Mouse (Mus musculus): Measurements from ENCODE around the gene Rara.
"Not testable (repeated sequence)": the region's sequence is repeated elsewhere in the genome, so short reads cannot be mapped to it uniquely, and the experiment has no call there.

Rara gene

DNA sequence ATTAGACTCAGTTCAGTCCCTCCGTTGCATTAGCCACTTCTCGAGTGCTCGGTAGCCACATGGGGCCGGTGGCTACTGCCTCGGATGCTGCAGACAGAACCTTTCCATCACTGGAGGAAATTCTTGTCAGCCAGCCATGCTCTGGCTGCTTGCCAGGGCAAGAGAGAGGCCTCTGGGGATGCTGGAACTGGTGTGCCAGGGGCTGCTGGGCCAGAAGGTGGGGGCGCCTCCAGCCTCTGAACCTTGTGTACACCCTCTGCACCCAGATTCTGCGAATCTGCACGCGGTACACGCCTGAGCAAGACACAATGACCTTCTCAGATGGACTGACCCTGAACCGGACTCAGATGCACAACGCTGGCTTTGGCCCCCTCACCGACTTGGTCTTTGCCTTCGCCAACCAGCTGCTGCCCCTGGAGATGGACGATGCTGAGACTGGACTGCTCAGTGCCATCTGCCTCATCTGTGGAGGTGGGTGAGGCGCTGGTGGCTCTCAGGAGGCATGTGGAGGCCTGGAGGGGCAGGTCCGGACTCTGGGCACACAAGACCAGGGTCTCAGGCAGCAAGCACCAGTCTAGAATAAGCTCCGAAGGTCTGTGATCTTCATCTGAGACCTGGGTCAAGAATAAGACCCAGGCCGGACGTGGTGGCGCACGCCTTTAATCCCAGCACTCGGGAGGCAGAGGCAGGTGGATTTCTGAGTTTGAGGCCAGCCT, 43.9 kb downstream of the Rara start:
- peak; percentile 64 for DNase-seq

DNA sequence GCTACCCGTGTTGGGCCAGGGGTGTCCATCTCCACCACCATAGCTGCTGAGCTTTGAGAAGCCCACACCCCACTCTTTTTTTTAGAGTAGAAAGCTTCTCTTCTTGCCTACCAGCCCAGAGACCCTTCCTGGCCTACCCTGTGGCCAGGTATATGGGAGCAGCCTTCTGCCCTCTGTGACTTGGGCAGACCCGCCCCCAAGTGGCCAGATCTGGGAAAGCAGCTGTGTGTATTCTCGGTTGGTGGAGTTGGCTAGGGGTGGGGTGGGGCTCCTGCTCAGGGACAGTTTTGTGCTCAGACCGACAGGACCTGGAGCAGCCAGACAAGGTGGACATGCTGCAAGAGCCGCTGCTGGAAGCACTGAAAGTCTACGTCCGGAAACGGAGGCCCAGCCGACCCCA, 44.6 kb downstream of the Rara start:
- DNase-seq: peak; percentile 83

- DNase-seq: no peak
Measured at GRCm38 (mm10) chr11:98972801-98973360, 45.3 kb downstream of the Rara start.

DNA sequence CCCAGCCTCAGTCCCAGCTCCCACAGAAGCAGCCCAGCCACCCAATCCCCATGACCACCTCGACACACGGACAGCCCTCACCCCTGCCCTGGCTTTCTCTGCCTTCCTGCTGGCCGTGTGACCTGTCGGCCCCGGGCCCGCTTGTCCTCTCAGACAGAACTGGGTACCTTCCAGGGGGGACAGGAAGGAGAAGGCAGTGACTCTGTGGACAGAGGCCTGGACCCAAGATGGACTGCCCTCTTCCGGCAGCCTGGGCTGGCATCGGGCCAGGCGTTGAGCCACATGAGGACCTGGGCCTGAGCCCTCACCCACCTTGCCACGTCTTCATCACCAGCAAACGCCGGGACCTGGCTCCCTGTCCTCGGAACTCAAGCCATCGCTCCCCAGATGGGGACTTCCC, 46.0 kb downstream of the Rara start:
- DNase-seq: no peak

DNA sequence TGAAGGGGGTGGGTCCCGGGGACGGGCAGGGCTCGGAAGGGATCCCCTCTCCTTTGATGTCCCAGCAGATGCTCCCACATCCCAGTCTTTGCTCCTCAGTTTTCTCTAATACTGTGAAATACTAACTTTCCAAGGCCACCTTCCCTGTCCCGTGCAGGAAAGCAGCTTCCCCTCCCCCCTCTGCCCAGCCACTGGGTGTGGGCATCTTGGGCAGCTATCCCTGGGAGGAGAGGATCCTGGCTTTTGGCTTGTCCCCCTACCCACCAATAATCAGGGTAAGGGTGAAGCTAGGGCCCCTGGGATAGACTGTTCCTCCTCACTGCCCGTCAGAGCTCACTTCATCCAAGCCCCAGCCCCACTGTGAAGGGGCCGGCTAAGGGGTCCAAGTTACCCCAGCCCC, 46.6 kb downstream of the Rara start:
- no peak for DNase-seq

GRCm38 (mm10) chr11:98974871-98975719, 47.5 kb downstream of the Rara start:
- peak; percentile 87 for DNase-seq

GRCm38 (mm10) chr11:98978526-98979148, 51.0 kb downstream of the Rara start:
- no peak for DNase-seq

DNA sequence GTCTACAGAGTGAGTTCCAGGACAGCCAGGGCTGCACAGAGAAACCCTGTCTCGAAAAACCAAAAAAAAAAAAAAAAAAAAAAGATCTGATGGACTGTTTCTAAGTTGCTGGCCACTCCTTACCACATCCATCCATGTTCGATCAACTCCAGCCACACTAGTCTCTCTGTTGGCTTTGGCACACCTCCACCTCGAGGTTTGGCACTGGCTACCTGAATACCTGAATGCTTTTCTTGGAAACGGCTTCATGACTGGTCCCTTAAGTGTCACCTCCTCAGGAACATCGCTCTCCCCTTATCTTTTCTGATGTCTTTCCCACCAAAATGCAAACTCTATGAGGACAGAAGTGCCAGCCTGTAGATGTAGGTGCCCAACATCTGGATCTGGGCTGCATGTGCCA, 51.7 kb downstream of the Rara start:
- no peak for DNase-seq

GRCm38 (mm10) chr11:98981289-98981996, 53.8 kb downstream of the Rara start:
- no peak for DNase-seq

DNA sequence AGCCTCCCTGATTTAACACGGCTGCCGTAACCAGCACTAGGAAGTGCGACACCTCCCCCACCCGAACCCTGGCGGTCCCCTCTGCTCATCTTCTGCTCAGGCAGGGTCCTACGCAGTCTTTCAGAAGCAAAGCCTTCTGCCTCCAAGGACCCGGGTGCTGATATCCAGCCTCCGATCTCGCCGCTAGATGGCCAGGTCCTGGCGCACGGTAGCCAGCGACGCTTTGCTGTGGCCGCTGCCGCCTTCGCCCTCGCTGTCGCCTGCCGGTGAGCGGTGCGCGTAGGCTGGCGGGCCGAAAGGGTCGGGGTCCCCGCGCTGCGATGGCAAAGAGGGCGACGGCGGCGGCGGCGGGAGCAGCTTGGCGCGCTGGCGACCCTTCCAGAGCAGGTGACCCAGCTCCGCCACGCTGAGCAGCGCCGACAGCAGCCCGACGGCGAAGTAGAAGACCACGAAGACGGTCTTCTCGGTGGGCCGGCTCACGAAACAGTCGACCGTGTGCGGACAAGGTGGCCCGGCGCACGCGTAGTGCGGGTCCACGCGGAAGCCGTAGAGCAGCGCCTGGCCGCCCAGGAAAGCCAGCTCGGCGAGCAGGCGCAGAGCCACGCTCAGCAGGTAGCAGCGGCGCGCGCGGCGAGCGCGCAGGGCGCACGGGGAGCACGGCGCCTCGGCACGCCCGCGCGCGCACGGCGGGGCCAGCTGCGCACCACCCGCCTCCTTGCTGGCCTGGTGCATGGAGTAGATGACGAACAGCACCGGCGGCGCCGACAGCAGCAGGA, 54.6 kb downstream of the Rara start:
- DNase-seq: peak; percentile 75

DNA sequence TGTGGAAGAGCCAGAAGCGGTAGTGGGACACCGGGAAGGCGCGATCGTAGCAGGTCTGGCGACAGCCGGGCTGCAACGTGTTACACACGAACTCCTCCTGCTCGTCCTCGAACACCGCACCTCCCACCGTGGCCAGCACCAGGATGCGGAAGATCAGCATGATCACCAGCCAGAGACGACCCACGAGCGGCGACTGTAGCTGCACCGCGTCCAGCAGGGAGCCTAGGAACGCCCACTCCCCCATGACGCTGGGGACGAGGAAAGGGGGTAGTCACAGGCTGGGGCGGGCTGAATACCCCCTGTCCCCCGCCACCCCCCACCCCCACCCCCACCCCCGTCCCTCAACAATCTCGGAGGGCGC, 55.1 kb downstream of the Rara start, which contains the start of gene Gjd3:
Gene Gjd3, minus strand, starts transcription at position 244 of the 361 bp plus-strand sequence.
- DNase-seq: no peak

DNA sequence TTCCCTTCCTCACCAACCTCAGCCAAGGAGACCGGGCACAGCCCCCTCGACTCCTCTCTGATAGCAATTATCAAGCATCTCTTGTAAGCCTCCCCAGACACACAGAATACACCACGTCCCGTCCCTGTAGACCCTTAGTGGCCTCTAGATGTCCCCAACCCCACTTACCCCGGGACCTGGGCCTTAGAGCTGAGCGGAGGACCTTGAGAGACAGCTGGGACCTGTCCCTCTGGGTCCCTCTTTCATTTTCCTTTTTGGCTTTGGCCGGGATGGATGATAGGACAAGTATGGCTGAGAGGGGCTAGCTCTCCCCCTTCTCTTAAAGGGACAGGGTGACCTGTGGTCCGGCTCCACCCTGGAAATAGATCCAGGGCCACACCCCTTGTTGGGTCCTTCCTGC, 55.9 kb downstream of the Rara start:
- DNase-seq: no peak

GRCm38 (mm10) chr11:98985542-98985941, 57.9 kb downstream of the Rara start:
- DNase-seq: no peak

- not testable (repeated sequence) for DNase-seq
Measured at GRCm38 (mm10) chr11:98988260-98988659, 60.6 kb downstream of the Rara start.

GRCm38 (mm10) chr11:98990866-98991265, 63.2 kb downstream of the Rara start:
- no peak for DNase-seq

- no peak for DNase-seq
Measured at GRCm38 (mm10) chr11:98995987-98996386, 68.4 kb downstream of the Rara start.

DNA sequence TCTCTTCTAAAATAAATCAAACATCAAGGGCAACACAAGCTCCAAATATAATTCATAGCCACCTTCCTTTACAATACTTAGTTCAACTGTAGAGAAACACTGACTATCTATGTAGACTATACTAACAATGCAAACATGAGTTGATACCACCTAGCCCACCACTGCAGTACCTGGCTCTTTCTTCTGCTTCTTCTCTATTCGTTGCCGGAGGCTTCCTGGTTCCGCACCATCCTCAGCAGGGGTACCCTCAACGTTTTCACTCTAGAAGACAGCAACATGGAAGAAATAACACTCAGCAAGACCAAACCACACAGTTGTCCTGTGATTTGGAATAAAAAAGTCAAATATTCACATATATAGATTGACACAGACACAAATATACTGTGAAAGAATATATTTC, 70.0 kb downstream of the Rara start:
- DNase-seq: no peak

DNA sequence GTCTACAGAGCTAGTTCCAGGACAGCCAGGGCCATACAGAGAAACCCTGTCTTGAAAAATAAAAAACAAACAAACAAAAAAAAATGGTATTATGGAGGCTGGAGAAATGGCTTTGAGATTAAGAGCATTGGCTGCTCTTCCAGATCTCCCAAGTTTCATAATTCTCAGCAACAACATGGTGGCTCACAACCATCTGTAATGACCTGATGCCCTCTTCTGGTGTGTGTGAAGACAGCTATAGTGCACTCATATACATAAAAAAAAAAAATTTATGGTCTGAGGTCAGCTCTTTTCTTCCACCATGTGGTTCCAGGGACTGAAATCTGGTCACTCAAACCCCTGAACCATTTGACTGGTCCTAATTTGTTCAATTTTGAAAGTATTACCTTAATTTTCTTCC, 71.2 kb downstream of the Rara start:
- DNase-seq: no peak

DNA sequence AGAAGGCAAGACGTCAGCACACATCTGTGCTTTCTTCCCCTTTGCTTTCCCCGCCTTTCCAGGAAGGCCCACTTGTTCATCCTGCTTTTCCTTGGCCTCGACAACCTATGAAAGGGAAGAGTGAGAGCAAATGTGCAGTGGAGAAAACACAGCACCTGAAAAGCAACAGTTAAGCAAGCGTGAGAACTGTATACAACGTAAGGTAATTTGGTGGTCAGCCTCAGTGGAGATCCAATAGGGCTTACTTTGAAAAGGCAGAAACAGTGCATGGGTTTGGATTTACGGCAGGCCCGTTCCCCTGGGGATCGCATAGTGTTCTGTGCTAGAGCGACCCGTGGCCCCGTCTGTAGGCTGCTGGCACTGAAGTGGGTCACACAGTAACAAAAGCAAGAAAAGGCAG, 71.6 kb downstream of the Rara start:
- no peak for DNase-seq

DNA sequence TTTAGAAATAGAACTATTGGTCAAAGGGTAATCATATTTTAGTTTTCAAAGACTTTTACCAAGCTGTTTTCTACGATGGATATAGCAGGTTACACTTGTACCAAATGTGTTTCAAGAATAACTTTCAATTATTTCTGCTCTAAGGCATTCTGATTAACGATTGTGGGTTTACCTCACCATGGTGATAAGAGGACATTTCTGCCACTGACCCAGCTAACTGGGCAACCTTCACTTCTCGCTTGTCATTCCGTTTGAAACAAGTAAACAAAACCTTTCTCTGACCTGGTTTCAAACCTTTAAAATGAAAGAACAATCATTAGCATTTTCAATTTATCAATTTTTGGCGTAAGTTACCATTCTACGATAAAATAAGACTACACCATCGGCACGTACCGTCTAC, 79.2 kb downstream of the Rara start:
- no peak for DNase-seq

DNA sequence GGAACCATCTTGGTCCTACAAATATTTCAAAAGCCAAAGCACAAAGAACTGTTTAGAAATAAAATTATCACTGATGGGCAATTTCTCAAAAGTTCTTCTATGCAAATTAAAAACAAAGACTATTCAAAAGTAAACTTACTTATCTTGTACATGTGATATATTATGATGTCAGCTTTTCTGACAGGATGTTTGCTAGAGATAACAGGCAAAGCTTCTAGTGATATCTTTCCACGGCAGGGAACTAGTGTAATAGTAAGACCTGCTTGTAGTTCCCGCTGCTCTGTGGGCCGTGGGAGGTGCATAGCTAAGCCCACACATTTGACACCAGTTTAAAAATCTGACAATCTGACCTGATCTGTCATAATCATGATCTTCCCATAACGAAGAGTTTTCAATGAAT, 82.5 kb downstream of the Rara start:
- no peak for DNase-seq

DNA sequence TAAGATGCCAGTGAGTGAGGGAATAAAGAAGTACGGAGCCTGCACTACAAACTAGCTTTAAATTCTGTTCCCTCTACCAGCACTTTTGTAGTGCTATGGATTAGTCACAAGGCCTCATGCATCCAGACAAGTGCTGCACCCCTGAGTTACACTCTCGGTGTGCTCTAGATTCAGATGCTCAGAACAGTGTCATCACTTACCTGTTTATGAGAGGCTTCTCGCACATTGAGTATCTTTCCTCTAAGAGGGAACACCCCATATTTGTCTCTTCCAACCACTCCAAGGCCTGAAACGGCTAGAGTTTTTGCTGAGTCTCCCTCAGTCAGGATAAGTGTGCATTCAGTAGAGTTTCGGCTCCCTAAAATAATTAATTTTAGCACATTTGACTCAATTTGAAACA, 83.1 kb downstream of the Rara start:
- DNase-seq: no peak
